Mouse (Mus musculus) B cell, adult 67 days (primary cell): ENCODE data around the gene Ndufs8. TPM values are rescaled to one million over a fixed set of nuclear protein-coding genes. Genes with fewer than 3 reads are reported as not detected.

Source experiments
- total RNA-seq, 2 experiments: library from RNA; stranded (reverse); gene quantifications; 4 replicates each; pipeline ENCODE4 v1.2.4; 2023

Gene Ndufs8
- total RNA-seq = 10 to 100 TPM; 91.9 to 93.5 TPM

GRCm38 (mm10) chr19:3912337-3913204 lies at the start of gene Ndufs8:
Ndufs8 (minus strand) TSS chr19:3912774.

DNA sequence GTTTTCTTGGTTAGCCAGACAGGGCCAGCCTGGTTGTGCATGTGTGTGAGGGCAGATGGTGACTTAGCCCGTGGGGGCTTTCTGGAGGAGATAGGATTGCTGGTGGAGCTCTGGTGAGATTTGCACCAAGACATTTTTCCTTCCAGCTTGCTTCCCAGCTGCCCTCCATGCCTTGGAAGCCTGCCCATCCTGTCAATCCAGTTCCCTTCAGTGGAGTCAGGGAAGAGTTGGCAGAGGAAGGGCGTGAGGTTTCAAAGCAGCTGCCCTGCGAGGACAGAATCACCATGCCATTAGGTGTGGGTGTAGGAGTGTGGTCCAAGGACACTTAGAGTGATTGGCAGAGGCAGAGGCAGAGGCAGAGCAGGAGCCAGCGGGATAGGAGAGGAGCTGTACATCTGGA lies 45.9 kb upstream of the Ndufs8 start, which contains the start of gene Aldh3b3:
Gene Aldh3b3 (plus strand): TSS at position 176 of the 400 bp plus-strand sequence.

GRCm38 (mm10) chr19:3935032-3935895 lies 22.7 kb upstream of the Ndufs8 start, which contains the start of gene Unc93b1:
Unc93b1 (plus strand) TSS chr19:3935186.

GRCm38 (mm10) chr19:3929211-3929941 lies 16.8 kb upstream of the Ndufs8 start, which contains the start of gene Aldh3b1:
Aldh3b1 (minus strand) TSS chr19:3929808.

GRCm38 (mm10) chr19:3906795-3907786 lies 5.5 kb downstream of the Ndufs8 start, which contains the start of gene Tcirg1:
Tcirg1 (minus strand) TSS chr19:3907133.

Other genes starting within 250 kb of the Ndufs8 start
- under 1 TPM; 0.39 to 0.49 TPM for gene Lrp5, start 226.2 kb downstream of the Ndufs8 start, total RNA-seq
- 1 to 10 TPM; 4.0 to 7.1 TPM for gene 1810055G02Rik, start 204.5 kb downstream of the Ndufs8 start, total RNA-seq
- gene Kmt5b, start 145.4 kb downstream of the Ndufs8 start, total RNA-seq = 100 to 1,000 TPM; 125 to 140 TPM
- 10 to 100 TPM; 66.9 to 67.9 TPM for gene Chka, start 61.0 kb downstream of the Ndufs8 start, total RNA-seq
- 100 to 1,000 TPM; 149 to 153 TPM for gene Tcirg1, start 5.6 kb downstream of the Ndufs8 start, total RNA-seq
- gene Aldh3b1, start 17.0 kb upstream of the Ndufs8 start, total RNA-seq = 1 to 10 TPM; 7.3 to 8.9 TPM
- 100 to 1,000 TPM; 597 to 689 TPM for gene Unc93b1, start 22.4 kb upstream of the Ndufs8 start, total RNA-seq
- gene Aldh3b3, start 45.9 kb upstream of the Ndufs8 start, total RNA-seq = under 1 TPM in 1 of 2 experiments, not detected in 1; 0.20 TPM
- gene Aldh3b2, start 59.6 kb upstream of the Ndufs8 start, total RNA-seq = under 1 TPM in 1 of 2 experiments, not detected in 1; 0.84 TPM
- gene Acy3, start 73.8 kb upstream of the Ndufs8 start, total RNA-seq = not detected
- gene Tbx10, start 80.0 kb upstream of the Ndufs8 start, total RNA-seq = not detected
- gene Nudt8, start 87.8 kb upstream of the Ndufs8 start, total RNA-seq = 10 to 100 TPM; 24.9 to 29.1 TPM
- gene Gm49405, start 87.9 kb upstream of the Ndufs8 start, total RNA-seq = 1 to 10 TPM; 5.3 to 6.7 TPM
- gene Doc2g, start 90.5 kb upstream of the Ndufs8 start, total RNA-seq = 10 to 100 TPM; 11.0 to 13.3 TPM
- gene Ndufv1, start 100.0 kb upstream of the Ndufs8 start, total RNA-seq = 10 to 100 TPM; 80.9 to 93.3 TPM
- 100 to 1,000 TPM; 131 to 150 TPM for gene Gstp1, start 125.2 kb upstream of the Ndufs8 start, total RNA-seq
- gene Gstp2, start 133.2 kb upstream of the Ndufs8 start, total RNA-seq = 10 to 100 TPM; 11.4 to 26.4 TPM
- not detected for gene Gstp3, start 146.8 kb upstream of the Ndufs8 start, total RNA-seq
- not detected for gene Cabp2, start 168.8 kb upstream of the Ndufs8 start, total RNA-seq
- 100 to 1,000 TPM; 114 to 121 TPM for gene Cdk2ap2, start 184.4 kb upstream of the Ndufs8 start, total RNA-seq
- 100 to 1,000 TPM; 227 to 233 TPM for gene Pitpnm1, start 187.2 kb upstream of the Ndufs8 start, total RNA-seq
- gene Aip, start 213.1 kb upstream of the Ndufs8 start, total RNA-seq = 100 to 1,000 TPM; 101 to 110 TPM
- gene Gpr152, start 227.0 kb upstream of the Ndufs8 start, total RNA-seq = 1 to 10 TPM in 1 of 2 experiments, under 1 TPM in 1; 0.93 to 1.0 TPM
- 1 to 10 TPM; 1.6 to 2.2 TPM for gene Cabp4, start 231.3 kb upstream of the Ndufs8 start, total RNA-seq
- 100 to 1,000 TPM; 148 to 156 TPM for gene Coro1b, start 235.8 kb upstream of the Ndufs8 start, total RNA-seq
- 100 to 1,000 TPM; 391 to 415 TPM for gene Ptprcap, start 240.8 kb upstream of the Ndufs8 start, total RNA-seq